Mouse (Mus musculus) MN1 (cell line): ENCODE data around the gene Bsg.

Experiments used
- DNase-seq: peaks from one replicate; pipeline ENCODE4 v3.0.0-alpha.2; 2016; ENCODE audit warnings: low spot score

The Bsg gene

DNA sequence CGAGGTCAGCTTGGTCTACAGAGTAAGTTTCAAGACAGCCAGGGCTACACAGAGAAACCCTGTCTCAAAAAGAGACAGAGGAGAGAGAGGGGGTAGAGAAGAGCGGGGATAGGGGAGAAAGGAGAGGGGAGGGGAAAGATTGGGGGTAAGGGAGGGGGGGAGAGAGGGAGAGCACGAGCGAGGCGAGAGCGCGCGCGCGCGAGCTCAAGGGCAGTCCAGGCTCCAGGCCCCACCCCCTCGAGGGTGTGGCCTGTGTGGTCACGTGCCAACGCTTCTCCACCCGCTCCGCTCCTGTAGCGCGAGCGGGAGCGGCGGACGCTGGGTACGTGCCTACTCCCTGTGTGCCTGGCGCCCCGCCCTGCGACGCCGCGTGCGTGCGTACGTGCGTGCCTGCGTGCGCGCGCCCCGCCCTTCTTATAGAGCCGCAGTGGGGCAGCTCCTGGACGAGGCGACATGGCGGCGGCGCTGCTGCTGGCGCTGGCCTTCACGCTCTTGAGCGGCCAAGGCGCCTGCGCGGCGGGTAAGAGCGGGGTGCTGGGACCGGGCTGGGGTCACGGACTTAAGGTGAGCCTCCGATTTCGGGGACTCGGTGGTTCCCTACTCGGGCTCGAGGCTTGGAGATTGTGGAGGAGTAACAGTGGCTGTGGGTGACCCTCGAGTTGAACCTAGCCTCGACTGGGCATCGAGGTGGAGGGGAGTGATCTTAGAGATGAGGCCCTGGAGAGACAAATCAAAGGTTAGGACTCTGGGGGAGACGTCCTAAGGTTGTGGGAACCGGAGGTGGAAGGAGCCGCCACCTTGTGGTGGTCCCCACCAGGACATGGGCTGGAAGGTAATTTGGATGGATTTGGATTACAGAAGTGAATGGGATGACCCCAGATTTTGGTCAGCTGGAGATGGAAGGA, at the start of gene Bsg:
Bsg (plus strand) TSS at position 427 of the 905 bp plus-strand sequence.
- DNase-seq, result peak; percentile 100

DNA sequence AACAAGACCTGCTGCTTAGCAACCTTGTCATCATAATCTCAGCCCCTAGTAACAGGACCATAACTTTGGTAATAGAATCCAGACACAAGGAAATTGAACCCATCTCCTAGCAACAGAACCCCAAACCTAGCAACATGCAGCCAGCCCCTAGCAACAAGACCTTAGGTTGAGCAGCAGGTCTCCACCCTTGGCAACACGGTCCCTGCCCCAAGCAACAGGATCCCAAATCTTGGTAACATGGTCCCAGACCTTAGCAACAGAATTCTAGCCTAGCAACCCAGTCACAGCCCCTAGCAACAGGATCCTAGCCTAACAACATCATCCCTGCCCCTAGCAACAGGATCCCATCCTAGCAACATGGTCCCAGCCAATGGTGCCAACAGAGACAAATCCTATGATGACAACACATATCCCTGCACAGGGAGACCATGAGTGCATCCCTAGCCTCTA, 49.3 kb upstream of the Bsg start:
- peak; percentile 82 for DNase-seq

DNA sequence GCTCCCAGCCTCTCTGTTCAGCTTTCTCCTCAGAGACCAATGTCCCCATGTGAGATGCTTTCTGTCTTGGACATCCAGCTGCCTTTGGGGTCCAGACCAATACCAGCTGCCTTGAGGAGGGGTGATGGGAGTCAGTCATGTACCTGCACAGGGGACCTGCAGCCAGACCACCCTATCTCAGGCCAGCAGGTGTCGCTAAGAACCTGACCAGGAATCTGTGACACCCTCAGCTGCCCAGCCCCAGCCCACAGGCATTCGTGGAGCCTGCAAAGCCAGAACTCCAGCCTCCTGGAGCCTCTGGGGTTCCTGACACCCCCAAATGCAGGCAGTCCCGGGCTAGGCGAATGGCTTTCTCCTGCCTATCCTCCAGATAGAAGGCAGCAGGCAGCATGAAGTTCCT, 45.5 kb upstream of the Bsg start:
- DNase-seq, result peak; percentile 48

DNA sequence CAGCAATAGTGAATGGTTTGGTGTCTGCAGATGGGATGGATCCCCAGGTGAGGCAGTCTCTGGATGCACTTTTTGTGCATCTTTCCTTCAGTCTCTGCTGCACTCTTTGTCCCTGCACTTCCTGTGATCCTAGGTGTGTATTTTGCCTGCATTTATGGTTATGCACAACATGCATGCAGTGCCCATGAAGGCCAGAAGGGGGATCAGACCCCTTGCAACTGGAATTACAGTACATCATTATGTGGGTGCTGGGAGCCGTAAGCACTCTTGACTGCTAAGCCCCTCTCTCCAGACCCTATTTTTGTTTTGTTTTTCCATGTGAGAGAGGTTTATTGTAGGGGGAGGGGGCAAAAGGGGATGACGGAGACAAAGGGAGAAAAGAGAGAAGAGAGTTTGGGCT, 44.0 kb upstream of the Bsg start:
- no peak for DNase-seq

DNA sequence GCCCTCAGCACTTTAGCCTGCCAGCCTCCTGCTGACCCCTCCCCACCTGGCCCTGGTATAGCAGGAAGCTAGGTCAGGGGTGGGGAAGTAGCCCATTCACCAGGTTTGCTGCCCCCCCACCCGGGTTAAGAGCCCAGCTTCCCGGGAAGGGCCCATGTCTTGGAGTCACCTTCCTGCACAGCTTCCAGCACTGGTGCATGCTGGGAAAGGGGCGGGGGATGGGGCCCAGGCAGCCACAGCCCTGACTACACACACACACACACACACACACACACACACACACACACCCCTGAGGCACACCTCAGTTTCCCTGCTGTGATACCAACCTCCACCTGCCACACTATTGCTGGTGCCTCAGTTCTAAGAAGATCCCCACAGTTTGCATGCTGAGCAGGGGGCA, 42.4 kb upstream of the Bsg start:
- DNase-seq, result no peak

DNA sequence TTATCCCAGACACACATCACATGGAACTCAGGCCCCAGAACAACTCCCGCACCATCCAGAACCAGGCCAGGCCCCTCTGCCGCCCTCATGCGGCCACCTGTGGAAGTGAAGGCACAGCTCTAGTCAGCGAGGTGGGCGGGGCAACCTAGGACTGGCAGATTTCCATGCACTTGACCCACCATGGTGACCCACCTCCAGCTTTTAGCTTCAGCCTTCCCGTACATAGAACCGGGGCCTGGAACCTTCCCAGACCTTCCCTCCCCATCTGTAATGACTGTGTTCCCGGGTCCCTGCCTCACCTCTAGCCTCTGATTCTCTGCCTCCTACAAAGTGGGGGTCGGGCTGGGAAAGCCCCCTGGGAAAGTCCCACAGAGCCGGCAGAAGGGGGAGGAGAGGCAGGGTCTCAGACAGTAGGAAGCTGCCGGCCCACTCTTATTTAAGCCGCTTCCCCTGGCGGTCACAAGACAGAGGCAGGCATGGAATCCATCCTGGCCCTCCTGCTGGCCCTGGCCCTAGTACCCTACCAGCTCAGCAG, 40.1 kb upstream of the Bsg start, which contains the start of gene Madcam1:
Madcam1 (plus strand) TSS at position 429 of the 535 bp plus-strand sequence.
- DNase-seq, result peak; percentile 78

DNA sequence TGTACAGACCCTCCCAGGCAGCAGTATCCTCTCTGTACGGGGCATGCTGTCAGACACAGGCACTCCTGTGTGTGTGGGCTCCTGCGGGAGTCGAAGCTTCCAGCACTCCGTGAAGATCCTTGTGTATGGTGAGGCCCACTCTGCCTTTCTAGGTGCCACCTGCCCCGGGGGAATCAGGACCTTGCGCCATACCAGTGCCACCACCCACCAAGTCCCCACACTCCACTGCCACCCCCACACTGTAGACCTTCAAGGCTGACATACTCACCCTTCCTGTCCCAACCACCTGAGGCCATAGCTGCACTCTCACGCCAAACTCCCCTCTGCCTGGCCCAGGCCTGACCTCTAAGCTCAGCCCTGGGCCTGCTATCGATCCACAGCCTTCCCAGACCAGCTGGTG, 39.2 kb upstream of the Bsg start:
- no peak for DNase-seq

DNA sequence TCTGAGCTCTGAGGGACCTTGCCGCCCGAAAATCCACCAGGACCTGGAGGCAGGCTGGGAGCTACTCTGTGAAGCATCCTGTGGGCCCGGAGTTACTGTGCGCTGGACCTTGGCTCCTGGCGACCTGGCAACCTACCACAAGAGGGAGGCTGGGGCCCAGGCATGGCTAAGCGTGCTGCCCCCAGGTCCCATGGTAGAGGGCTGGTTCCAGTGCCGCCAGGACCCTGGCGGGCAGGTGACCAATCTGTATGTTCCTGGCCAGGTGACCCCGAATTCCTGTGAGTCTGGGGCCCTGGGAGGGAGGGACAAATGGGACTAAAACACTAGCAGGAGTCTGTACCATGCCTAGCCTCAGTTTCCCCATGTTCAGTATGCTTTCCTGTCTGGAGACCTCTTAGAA, 37.8 kb upstream of the Bsg start:
- DNase-seq, result no peak

DNA sequence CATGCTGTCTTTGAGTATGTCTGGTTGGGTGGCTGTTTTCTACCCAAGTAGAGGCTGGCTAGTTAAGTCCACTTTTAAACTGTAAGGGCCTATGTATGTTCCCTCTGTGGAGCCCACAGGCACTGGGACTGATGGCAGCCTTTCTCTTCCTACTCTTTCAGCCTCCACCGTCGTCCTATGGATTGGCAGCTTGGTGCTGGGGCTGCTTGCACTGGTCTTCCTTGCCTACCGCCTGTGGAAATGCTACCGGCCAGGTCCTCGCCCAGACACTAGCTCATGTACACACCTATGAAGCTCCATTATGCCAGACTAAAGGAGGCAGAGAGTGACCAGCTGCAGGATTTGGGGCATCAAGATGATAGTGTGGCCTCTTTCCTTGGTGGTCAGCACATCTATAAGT, 36.2 kb upstream of the Bsg start:
- DNase-seq, result no peak

DNA sequence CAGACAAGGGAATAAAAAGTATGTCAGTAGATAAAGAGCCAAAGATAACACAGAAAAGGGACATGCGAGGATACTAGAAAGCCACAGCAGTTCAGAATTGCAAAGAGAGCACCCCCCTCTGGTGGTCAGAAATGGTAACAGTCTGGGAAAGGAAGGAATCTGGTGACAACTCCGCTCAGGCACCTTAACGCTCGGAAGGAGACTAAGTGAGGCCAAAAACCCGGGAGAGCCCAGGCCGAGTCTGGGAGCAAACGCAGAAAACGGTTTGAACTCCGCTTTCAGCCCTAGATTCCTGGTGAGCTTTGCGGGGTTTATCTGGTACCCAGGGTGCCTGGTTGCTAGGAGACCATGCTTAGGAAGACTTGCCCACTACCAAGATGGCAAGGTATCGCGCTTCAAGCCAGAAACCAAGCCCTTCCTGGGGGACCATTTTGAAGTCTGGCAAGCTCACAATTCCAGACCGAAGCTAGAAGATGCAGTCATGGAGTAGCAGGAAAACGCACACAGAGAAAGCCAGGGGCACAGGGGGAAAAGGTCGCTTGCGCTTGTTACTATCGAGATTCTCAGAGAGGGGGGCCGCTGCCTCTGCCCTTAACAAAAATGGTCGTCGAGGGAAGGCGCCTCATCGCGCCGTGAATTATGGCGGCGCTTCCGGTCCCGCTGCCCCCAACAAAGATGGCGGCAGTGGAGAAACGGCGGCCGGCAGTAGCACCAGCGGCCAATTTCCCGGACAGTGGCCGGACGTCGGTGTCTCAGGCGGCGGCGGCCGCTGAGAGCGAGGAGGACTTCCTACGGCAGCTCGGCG, 35.3 kb upstream of the Bsg start, which contains the start of gene Tpgs1:
Tpgs1 (plus strand) TSS at position 599 of the 805 bp plus-strand sequence.
- DNase-seq, result peak; percentile 95

DNA sequence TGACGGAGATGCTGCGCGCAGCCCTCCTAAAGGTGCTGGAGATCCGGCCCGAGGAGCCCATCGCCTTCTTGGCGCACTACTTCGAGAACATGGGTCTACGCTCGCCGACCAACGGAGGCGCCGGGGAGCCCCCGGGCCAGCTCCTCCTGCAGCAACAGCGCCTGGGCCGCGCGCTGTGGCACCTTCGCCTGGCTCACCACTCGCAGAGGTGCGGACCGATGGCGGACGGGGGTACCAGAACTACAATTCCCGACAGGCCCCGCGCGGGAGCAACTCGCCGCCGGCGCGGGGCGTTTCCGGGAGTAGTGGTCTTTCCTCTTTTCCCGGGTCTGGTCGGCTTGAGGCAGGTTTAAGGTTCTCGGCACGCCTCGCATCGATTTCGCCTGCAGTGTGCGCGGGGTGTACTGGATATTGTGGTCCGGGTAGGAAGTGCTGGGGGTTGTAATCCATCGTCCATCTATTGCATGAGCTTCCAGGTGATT, 34.7 kb upstream of the Bsg start:
- peak; percentile 90 for DNase-seq

DNA sequence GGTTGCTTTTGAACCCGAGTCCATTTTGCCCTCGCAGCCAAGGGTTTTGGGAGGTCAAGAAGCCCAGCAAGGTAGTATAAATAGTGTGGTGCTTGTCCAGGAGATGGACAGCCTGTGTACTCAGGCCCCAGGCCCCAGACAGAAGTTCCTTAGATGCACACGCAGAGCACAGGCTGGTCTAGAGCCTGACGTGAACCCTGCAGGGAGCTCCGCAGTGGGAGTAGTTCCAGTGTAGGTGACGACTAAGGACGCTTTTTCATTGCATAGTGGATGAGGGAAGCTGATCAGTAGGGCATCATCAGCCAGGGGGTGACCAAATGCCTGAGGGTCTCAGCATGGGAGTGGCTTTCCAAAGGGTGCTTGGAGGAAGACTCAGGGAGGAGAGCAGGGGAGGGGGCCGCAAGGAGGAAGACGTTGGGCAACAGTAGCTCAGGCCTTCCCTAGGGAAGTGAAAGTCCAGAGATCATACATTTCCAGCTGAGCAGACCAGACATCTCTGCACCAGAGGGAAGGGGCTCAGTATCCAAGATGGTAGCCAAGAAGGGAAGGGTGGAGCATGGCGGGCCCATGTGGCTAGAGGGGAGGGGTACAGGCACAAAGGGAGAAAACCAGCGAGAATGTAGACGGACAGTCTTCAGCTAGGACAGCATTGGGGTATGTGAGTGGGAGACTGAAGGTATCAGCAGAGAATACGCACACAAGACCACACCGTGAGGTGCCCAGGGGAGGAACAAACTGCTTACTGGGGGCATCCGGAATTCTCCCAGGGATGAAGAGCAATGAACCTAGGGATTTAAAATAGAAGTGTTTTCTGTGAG, 34.0 kb upstream of the Bsg start:
- DNase-seq, result no peak

DNA sequence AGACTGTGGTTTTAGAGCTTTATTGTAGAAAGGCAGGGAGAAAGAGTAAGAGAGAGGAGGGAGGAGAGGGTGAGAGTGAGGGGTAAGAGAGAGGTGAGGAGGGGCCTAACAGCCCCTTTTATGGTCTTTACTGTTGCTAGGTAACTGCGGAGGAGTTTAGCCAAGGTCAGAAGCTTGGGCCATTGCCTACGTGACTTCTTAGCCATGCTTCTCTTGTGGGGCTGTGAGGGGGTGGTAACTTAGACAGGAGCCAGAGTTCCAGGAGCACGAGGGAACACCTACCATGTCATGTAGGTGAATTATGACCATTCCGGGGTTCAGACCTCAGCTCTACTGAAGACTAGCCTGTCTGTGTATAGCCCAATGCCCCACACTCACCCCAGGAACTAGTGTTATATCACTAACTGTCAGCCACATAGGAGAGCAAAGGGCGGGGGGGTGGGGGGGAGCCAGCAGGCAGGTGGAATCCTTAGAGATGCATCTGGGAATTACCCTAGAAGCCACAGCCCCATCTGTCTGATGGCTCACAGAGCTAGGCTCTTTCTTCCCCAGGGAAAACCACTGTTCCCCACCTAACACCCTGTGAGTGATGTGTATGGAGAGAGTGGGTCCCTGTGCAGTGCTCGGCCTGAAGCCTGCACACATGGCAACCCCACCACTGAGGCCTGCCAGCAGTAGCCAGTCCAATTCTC, 32.7 kb upstream of the Bsg start:
- DNase-seq, result no peak

DNA sequence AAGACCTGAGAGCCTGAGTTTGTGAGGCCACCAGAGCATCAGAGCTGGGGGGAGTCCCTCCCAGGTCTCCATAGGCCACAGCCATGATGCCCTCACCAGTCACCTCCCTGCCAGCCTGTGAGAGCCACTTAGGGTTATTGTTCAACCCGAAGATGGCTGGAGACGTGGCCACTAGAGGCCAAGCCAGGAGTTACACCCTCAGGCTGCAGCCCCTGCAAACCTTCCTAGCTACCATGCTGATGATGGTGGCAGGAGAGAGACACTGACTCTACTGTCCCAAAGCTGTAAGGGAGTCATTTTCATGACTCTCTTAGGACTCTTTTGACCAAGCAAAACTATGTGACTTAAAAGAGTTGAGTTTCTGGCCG, 32.2 kb upstream of the Bsg start:
- no peak for DNase-seq

DNA sequence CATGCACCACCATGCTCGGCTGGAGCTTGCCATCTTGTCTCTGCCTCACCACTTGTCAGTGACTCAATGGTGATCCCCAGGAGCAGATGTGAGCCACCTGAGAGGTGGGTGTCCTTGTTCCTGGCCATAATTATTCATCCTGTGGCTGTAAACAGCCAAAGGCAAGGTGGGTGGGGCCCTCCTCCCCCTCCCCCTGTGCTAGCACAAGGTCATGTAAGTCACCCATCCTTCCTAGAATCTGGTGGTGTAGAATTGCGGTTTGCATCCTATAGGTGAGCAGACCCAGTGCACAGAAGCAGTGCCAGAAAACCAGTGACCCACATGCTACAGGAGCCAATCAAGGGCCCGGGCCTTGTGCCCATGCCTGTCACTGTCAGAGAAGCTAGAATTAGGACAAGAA, 31.2 kb upstream of the Bsg start:
- no peak for DNase-seq

DNA sequence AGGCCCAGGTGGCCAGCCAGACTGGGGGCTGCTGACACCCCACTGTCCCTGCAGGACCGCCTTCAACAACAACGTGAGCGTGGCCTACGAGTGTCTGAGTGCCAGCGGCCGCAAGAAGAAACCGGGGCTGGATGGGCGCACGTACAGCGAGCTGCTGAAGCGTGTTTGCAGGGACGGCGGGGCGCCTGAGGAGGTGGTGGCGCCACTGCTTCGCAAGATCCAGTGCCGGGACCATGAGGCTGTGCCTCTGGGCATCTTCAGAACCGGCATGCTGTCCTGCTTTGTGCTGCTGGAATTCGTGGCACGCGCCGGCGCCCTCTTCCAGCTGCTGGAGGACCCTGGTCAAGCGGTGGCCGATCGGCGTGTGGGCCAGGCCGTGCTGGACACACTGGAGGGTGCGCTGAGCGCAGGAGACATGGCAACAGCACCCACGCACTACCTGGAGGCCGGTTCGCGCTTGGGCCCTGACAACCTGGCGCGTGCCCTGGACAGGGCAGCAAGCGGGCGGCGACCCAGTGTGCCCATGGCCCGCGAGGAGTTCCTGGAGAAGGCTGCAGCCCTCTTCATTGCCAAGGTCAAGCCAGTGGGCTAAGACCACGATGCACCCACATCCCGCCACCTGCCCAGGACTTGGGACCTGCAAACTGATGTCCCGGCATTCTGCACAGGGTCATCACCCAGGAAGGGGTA, 28.8 kb upstream of the Bsg start:
- DNase-seq, result no peak

DNA sequence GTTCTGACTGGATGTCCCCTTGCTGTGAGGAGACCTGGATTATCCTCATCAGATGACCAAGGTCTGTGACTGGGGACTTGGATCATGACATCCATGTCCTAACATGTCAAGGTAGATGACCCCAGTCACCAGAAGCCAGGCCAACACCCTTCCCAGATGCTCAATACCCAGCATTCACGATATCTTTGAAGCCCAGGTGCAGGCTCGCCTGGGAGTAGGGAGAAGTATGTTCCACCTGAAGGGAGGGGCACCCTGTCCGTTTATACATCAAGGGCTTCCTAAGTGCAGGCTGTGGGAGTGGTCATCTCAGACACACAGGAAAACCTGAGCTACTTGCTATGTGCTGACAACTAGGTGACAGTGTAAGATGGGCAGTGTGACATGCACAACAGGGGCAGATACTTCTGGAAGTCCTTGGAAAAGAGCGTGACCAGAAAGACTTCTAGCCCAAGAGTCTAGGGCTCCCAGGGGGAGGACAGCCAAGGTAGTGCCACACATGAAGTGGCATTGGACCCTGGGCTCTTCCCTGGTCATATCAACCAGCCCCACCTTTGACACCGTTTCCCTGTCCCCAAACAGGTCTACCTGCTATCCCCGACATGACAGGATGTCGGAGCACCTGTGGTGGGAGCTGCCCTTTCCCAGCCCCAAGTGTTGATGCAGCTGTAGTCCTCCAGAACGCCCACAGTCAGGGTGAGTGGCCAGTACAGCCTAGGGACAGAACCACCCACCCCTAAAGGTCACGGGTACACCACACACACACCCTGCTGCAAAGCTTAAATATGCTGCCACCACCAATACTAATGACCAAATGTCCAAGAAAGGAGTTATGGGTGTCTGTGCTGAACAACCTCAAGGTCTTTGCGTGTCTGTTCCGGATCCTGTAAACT, 23.4 kb upstream of the Bsg start:
- no peak for DNase-seq

DNA sequence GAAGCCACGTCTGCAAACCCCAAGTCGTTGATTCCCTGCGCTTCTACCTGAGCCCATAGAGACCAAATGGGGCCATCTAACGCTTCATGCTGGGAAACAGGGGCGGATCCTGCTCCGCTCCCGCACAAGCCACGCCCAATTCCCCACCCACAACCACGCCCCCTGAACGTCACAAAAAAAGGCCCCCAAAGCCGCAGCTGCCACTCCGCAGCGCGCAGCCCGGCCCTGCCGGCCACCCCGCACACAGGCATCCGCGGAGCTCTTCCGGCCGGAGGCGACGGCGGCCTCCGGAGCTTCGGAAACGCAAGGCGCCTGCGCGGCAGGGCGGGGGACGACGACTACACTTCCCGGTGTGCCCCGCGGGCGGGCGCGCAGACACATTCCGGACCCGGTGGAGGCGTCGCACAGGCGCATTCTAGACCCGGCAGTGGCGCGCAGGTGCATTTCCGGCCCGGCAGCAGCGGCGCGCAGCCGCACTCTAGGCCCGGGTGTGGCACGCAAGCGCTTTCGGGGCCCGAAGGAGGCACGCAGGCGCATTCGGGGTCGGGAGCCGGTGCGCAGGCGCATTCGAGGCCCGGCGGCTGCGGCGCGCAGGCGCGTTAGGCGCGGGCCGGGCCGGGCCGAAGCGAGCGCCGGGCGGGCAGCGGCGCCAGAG, 22.6 kb upstream of the Bsg start, which contains the start of gene Cdc34:
Cdc34 (plus strand) TSS at position 605 of the 655 bp plus-strand sequence.
- peak; percentile 100 for DNase-seq

DNA sequence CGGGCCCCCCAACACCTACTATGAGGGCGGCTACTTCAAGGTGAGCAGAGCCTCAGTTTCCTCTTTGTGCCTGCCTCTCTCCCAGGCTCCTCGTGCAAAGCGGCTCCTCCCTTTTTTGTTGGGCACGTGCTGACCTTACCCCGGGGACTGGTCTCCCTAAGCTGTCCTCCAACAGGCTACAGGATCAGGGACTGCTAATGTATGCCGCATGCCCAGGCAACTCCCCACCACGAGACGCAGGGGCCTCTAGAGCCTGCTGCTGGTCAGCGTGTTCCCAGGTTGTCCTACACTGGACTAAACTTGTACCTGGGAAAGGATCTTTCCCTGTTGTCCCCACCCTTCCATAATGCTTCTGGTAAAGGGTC, 21.8 kb upstream of the Bsg start:
- DNase-seq, result peak; percentile 75
